Mouse (Mus musculus): ENCODE data around the gene Gm7030. TPM values are rescaled to one million over a fixed set of nuclear protein-coding genes. Genes with fewer than 3 reads are reported as not detected.
"Not testable (repeated sequence)": the region's sequence is repeated elsewhere in the genome, so short reads cannot be mapped to it uniquely, and the experiment has no call there.

The Gm7030 gene
- total RNA-seq, 2 experiments from 2014 or later, result not detected

GRCm38 (mm10) chr17:36083266-36083869, 45.9 kb downstream of the Gm7030 start:
- DNase-seq (ENCODE audit: low spot score in 2 of 2), result no peak

GRCm38 (mm10) chr17:36082519-36083232, 46.5 kb downstream of the Gm7030 start:
- DNase-seq (ENCODE audit: low spot score in 2 of 2), result not testable (repeated sequence)

GRCm38 (mm10) chr17:36081901-36082300, 47.3 kb downstream of the Gm7030 start:
- not testable (repeated sequence) for DNase-seq (ENCODE audit: low spot score in 2 of 2)

GRCm38 (mm10) chr17:36060829-36061228, 68.4 kb downstream of the Gm7030 start:
- DNase-seq (ENCODE audit: low spot score in 2 of 2), result peak; percentile 63 to 82

Other genes with a start within 250 kb of the Gm7030 start
- 10 to 100 TPM; 44.4 to 52.3 TPM for gene Dhx16, start 249.6 kb downstream of the Gm7030 start, total RNA-seq (2021)
- gene 2310061I04Rik, start 232.0 kb downstream of the Gm7030 start, total RNA-seq (2021), result 10 to 100 TPM; 34.4 to 34.5 TPM
- gene Atat1, start 219.3 kb downstream of the Gm7030 start, total RNA-seq (2021), result 10 to 100 TPM; 46.3 to 50.3 TPM
- 10 to 100 TPM; 77.3 to 83.2 TPM for gene Mrps18b, start 213.0 kb downstream of the Gm7030 start, total RNA-seq (2021)
- gene Ppp1r10, start 213.0 kb downstream of the Gm7030 start, total RNA-seq (2021), result 10 to 100 TPM; 89.8 to 96.6 TPM
- 100 to 1,000 TPM in 1 of 2 experiments, 10 to 100 TPM in 1; 96.2 to 107 TPM for gene Abcf1, start 159.7 kb downstream of the Gm7030 start, total RNA-seq (2021)
- 10 to 100 TPM; 61.1 to 64.2 TPM for gene Gnl1, start 149.6 kb downstream of the Gm7030 start, total RNA-seq (2021)
- 10 to 100 TPM; 40.9 to 44.2 TPM for gene Prr3, start 149.2 kb downstream of the Gm7030 start, total RNA-seq (2021)
- 1 to 10 TPM; 2.5 to 3.3 TPM for gene H2-T24, start 108.9 kb downstream of the Gm7030 start, total RNA-seq (2021)
- 10 to 100 TPM; 33.9 to 55.1 TPM for gene H2-T23, start 96.6 kb downstream of the Gm7030 start, total RNA-seq (2021)
- gene H2-T22, start 86.7 kb downstream of the Gm7030 start, total RNA-seq (2021), result 10 to 100 TPM; 22.1 to 22.9 TPM
- under 1 TPM in 1 of 2 experiments, not detected in 1; 0.17 TPM for gene Gm6034, start 86.5 kb downstream of the Gm7030 start, total RNA-seq (2021)
- gene Gm11127, start 71.1 kb downstream of the Gm7030 start, total RNA-seq (2021), result 1 to 10 TPM; 1.4 to 1.7 TPM
- under 1 TPM; 0.20 to 0.25 TPM for gene Gm19684, start 7.7 kb downstream of the Gm7030 start, total RNA-seq (2021)
- under 1 TPM in 1 of 2 experiments, not detected in 1; 0.50 TPM for gene Gm8909, start 39.1 kb upstream of the Gm7030 start, total RNA-seq (2021)
- gene H2-T3, start 60.9 kb upstream of the Gm7030 start, total RNA-seq (2021), result not detected
- 10 to 100 TPM; 41.5 to 45.2 TPM for gene Rpp21, start 128.6 kb upstream of the Gm7030 start, total RNA-seq (2021)
- 10 to 100 TPM; 22.3 to 23.0 TPM for gene Trim39, start 142.8 kb upstream of the Gm7030 start, total RNA-seq (2021)
- not detected for gene H2-M10.2, start 157.1 kb upstream of the Gm7030 start, total RNA-seq (2021)
- not detected for gene H2-M10.1, start 196.7 kb upstream of the Gm7030 start, total RNA-seq (2021)
- not detected for gene H2-M10.3, start 239.0 kb upstream of the Gm7030 start, total RNA-seq (2021)